In the genomic region with DNA sequence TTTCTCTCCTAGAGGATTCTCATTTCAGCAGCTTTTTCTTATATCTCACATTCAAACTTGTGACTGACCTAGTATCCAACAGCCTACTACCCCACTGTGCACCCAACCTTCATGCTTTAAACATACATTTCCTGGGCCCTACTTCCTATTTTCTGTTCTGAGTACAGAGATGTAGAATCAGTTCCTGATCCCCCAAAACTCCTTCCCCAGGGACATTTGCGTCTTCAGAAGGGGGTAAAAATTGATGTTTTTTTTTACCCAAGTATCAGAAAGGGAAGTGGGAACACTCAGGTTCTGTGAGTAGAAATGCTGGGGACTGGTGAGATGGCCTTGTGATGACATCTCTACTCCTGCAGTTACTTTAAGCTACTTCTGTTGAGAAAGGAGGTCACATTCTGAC, we compare ENCODE assay signal across 14 mouse cellular contexts.
"Had no signal": no experiment of that assay in that cellular context is flagged by ENCODE, and none has a peak within 500 bp of the region (broad histone marks: within the 10 kb centered on the region; RNA-seq: fewer than 3 reads in every experiment).

No protein-coding gene starts in this region.

- H3K4me2 ChIP-seq: limb, embryonic 12.5 days; liver, embryonic 15.5 days; lung, embryonic 14.5 days; midbrain, embryonic 12.5 days; stomach, embryonic 15.5 days had no signal

- ATAC-seq: inflammation-experienced regulatory T-cells, adult 6 months; intestine, postnatal 0 days; midbrain, embryonic 16.5 days had no signal

- H3K36me3 ChIP-seq: limb, embryonic 12.5 days; liver, embryonic 15.5 days; midbrain, embryonic 12.5 days; stomach, embryonic 15.5 days had no signal

- H3K4me3 ChIP-seq: limb, embryonic 12.5 days; liver, embryonic 15.5 days; midbrain, embryonic 12.5 days; stomach, embryonic 15.5 days had no signal

- H3K4me1 ChIP-seq: limb, embryonic 12.5 days; liver, embryonic 15.5 days; midbrain, embryonic 12.5 days; stomach, embryonic 15.5 days had no signal

- H3K9ac ChIP-seq: limb, embryonic 12.5 days; liver, embryonic 15.5 days; lung, embryonic 14.5 days; midbrain, embryonic 12.5 days; stomach, embryonic 15.5 days had no signal

- H3K27ac ChIP-seq: limb, embryonic 12.5 days; liver, embryonic 15.5 days; midbrain, embryonic 12.5 days; stomach, embryonic 15.5 days had no signal

- H3K27me3 ChIP-seq: limb, embryonic 12.5 days; liver, embryonic 15.5 days; midbrain, embryonic 12.5 days; stomach, embryonic 15.5 days had no signal

- DNase-seq: kidney, adult 8-10 months; kidney, postnatal 25 days; liver; lung, embryonic 14.5 days; lung, postnatal 10 days; right cerebral cortex, adult 18-20 months; right cerebral cortex, postnatal 25 days had no signal

- H3K9me3 ChIP-seq: limb, embryonic 12.5 days; liver, embryonic 15.5 days; midbrain, embryonic 12.5 days; stomach, embryonic 15.5 days had no signal
